Mouse (Mus musculus) stomach, embryonic 14.5 days (tissue): Measurements from ENCODE around the gene Smcr8. TPM values are rescaled to one million over a fixed set of nuclear protein-coding genes. Genes with fewer than 3 reads are reported as not detected.

Experiments
- microRNA-seq: library from miRNA; unstranded; fragments of <30 nt; microRNA quantifications from one replicate; pipeline ENCODE4, GENCODE M21; 2016
- polyA plus RNA-seq: library from polyadenylated mRNA; unstranded; fragments of >200 nt; fragmentation: Nextera tagmentation; extraction: Ambion mirVana; gene quantifications from 2 replicates; pipeline ENCODE4 v1.2.1, GENCODE M21; 2014

Gene Smcr8
- polyA plus RNA-seq, 1 experiment from 2014 or later: 7.8 TPM

Small RNA genes lying within 50 kb of the gene (microRNA-seq; reads per million reads assigned to microRNA genes)
- gene Mir5100: 2.1 reads per million

Other genes starting within 250 kb of the Smcr8 start
- gene Alkbh5, start 241.1 kb upstream of the Smcr8 start, polyA plus RNA-seq: 35.1 and 35.3 TPM in 2 replicates
- 51.8 and 55.1 TPM in 2 replicates for gene Llgl1, start 77.8 kb upstream of the Smcr8 start, polyA plus RNA-seq
- gene Flii, start 50.3 kb upstream of the Smcr8 start, polyA plus RNA-seq: 67.6 and 76.2 TPM in 2 replicates
- 12.9 and 13.5 TPM in 2 replicates for gene Mief2, start 49.1 kb upstream of the Smcr8 start, polyA plus RNA-seq
- 13.8 and 14.7 TPM in 2 replicates for gene Top3a, start 159 bp upstream of the Smcr8 start, polyA plus RNA-seq
- gene Shmt1, start 34.2 kb downstream of the Smcr8 start, polyA plus RNA-seq: 65.1 and 66.8 TPM in 2 replicates
- gene Dhrs7b, start 53.1 kb downstream of the Smcr8 start, polyA plus RNA-seq: 36.9 and 37.2 TPM in 2 replicates
- gene Tmem11, start 101.7 kb downstream of the Smcr8 start, polyA plus RNA-seq: 65.0 and 74.9 TPM in 2 replicates
- gene Natd1, start 137.2 kb downstream of the Smcr8 start, polyA plus RNA-seq: 14.7 and 16.7 TPM in 2 replicates
- 79.7 and 80.0 TPM in 2 replicates for gene Map2k3, start 154.5 kb downstream of the Smcr8 start, polyA plus RNA-seq
- gene Kcnj12, start 245.0 kb downstream of the Smcr8 start, polyA plus RNA-seq: 0.77 and 1.5 TPM in 2 replicates